Mouse (Mus musculus) left cerebral cortex, postnatal 25 days (tissue): Measurements from ENCODE around the gene Cgnl1. TPM values are rescaled to one million over a fixed set of nuclear protein-coding genes. Genes with fewer than 3 reads are reported as not detected.

Experiments
- DNase-seq, 2 experiments: peaks; one replicate each; pipeline ENCODE4 v3.0.0; 2022; ENCODE audit warnings: low spot score in 2 of 2, mixed read lengths in 1 of 2
- intact Hi-C: fragments of 180-260 bp; cut with DNase I; formaldehyde crosslinking; loops from one replicate; pipeline ENCODE4 v1.15.1; 2025
- total RNA-seq, 2 experiments: library from RNA; stranded (reverse); gene quantifications; 2 replicates each; pipeline ENCODE4 v1.2.3; 2021

Cgnl1 gene
- total RNA-seq, 2 experiments from 2014 or later, result 10.1 to 10.6 TPM

DNA sequence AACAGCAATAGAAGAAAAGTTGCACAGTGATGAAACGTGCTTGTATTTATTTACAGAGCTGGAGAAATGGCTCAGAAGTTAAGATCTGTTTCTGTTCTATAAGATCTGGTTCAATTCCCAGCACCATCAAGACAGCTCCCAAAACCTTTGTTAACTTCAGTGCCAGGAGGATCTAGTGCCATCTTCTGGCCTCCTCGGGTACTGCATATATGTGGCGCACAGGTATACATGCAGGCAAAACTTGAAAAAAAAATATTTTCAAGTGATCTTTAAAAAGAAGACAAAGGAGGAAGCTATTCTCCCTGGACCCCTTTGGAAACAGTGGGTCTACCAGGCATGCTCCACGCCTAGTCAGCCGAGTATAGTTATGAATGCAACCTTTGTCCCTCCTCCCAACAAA, 936 bp upstream of the Cgnl1 start:
- intact Hi-C loops, result loop anchor here (10.0 kb wide), 1 partner anchor 128 kb away; no protein-coding TSS in a partner anchor
- DNase-seq, result no peak

- DNase-seq, result no peak
These were observed 918 bp downstream of the Cgnl1 start for GRCm38 (mm10) chr9:71770484-71770883.

GRCm38 (mm10) chr9:71769701-71770100, 1.7 kb downstream of the Cgnl1 start:
- DNase-seq, result no peak
- intact Hi-C loops, result loop anchor here (10.0 kb wide), 1 partner anchor 125 kb away; no protein-coding TSS in a partner anchor

More at GRCm38 (mm10) chr9:71770484-71770883, 918 bp downstream of the Cgnl1 start:
- intact Hi-C loops, result loop anchor here (10.0 kb wide), 1 partner anchor 126 kb away; no protein-coding TSS in a partner anchor

DNA sequence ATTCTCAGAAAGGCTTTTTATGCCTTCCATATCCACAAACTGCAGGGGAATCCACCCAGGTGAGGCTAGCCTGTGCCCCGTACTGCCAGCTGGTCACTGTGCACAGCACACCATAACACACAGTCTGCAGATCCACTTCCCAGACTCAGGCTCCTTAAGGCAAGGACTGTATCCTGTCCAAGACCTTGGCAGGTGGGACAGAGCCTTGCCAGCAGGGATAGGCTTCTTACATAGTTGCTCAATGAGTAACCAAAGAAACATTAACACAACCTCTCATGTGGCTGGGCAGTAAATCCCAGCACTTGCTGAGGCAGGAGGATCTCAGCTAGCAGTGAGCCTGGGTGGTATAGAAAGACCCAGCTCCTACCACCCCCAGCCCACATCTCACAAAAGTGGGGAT, 3.3 kb downstream of the Cgnl1 start:
- intact Hi-C loops, result no loop called here
- no peak for DNase-seq

GRCm38 (mm10) chr9:71766902-71767301, 4.5 kb downstream of the Cgnl1 start:
- no peak for DNase-seq
- intact Hi-C loops, result no loop called here

GRCm38 (mm10) chr9:71766306-71766705, 5.1 kb downstream of the Cgnl1 start:
- intact Hi-C loops, result no loop called here
- DNase-seq, result no peak

DNA sequence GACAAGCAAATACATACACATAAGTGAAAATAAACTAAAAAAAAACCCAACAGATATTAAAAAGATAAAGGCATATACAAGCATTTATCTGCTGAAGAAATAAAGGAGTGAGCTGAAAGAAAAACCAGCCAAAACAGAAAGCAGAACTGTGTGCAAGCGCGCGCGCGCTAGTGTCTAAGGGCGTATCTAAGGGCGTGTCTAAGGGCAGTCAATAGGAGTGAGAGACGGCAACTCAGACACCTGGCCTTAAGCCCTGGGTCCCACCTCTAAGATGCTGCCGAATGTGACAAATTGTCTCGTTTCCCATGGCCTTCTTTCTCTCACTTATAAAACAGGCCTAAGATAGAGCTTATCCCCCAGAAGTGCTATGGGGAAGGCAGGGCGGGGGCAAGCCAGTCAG, 6.9 kb downstream of the Cgnl1 start:
- intact Hi-C loops, result no loop called here
- DNase-seq, result no peak

- no peak for DNase-seq
- intact Hi-C loops, result no loop called here
These were observed 8.1 kb downstream of the Cgnl1 start for GRCm38 (mm10) chr9:71763273-71763672.

DNA sequence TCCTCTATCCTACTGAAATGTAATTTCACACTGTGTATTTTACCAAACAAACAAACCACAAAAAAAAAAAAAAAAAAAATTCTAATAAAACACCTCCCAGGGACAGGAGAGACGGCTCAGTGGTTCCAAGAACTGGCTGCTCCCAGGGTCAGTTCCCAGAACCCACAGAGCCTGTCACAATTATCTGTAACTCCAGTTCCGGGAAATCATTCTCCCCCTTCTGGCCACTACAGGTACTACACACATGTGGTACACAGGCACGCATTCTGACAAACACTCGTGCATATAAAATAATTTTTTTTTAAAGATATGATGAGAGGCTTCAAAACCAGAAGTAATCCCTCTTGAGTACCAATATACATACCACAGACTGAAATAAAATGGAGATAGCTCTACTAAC, 9.7 kb downstream of the Cgnl1 start:
- intact Hi-C loops, result no loop called here

DNA sequence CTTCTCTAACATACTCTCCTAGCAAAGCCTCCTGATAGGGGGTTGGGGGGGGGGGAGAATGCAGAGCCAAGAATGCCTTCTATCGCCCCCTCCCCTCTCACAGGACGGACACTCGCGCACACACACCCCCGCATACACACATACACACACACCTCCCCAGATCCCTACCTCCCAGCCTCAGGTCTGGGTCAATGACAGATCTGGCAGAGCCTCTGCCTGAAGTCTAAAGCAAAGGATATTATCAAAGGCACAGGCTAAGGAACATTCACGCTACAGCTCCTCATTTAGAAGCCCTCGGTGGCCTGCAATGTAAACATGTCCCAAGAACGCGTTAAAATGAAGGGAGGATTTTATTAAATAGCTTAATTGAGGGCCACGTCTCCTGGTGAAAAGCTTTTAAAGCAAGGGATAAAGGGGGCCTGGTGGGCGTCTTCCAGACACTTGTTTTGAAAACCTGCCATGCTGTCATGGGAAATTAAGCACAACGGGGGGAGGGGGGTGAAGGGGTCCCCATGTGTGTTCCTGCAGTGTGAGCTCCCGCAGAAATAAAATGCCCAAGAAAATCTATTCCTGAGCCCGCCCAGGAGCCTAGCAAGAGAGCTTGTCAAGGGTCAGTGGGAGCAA, 10.8 kb downstream of the Cgnl1 start:
- intact Hi-C loops, result no loop called here
- DNase-seq, result no peak

More for the DNA sequence above, 9.7 kb downstream of the Cgnl1 start:
- DNase-seq, result no peak

GRCm38 (mm10) chr9:71759893-71760292, 11.5 kb downstream of the Cgnl1 start:
- intact Hi-C loops, result no loop called here
- no peak for DNase-seq

DNA sequence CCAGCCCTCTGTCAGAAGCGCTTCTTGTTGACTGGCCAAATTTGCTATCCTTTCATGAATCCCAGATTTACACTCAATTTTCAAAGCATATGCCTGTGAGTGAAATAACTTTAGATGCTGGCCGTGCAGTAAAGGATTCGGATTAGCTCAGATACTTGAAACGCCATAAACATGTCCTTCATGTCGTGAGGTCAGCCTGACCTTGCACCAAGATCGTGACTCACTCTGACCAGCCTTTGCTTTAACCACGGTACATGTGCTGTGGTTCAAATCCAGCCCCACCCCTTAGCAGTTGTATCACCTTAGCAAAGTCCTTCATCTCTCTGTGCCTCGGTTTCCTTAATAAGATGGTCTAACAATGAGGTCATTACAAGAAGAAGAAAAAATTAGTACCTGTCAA, 14.0 kb downstream of the Cgnl1 start:
- no peak for DNase-seq
- intact Hi-C loops, result no loop called here

GRCm38 (mm10) chr9:71756916-71757315, 14.5 kb downstream of the Cgnl1 start:
- intact Hi-C loops, result no loop called here
- no peak for DNase-seq

DNA sequence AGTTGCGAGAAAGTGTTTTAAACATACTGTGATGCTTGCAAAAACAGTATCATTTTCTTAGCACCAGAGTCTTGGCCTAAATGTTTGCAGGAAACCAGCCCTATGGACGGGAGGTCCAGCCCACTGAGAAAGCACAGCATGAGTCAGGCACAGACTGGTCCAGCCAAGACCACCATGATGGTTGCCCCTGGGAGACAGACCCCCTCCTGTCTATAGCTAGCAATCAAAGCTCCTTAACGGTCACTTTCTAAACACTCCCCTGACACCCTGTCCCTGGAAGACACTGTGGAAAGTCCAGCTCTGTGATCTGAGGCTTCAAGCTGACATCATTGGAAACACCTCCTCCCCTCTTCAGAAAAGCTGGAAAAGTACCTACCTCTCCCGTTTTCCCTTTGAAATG, 17.4 kb downstream of the Cgnl1 start:
- intact Hi-C loops, result no loop called here
- DNase-seq, result no peak

DNA sequence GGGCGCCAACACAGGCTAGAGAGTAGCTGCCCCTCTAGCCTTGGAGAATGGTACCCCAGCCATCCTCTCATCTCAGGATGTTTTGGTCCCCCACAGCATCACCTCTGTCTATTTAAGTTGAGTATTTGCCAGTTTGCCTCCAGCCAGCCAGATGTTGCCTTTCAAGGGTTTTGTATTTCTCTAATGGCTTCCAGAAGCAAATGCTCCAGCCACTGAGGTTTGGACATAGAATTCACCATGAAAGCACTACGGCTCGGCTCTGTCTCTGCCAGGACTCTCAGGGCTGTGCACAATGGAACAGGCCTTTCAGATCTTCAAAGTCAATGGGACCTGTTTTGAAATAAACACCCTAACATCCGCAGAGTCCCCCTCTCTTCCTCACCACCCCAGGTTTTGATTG, 17.9 kb downstream of the Cgnl1 start:
- DNase-seq, result no peak
- intact Hi-C loops, result no loop called here

GRCm38 (mm10) chr9:71753117-71753516, 18.3 kb downstream of the Cgnl1 start:
- no peak for DNase-seq
- intact Hi-C loops, result no loop called here

DNA sequence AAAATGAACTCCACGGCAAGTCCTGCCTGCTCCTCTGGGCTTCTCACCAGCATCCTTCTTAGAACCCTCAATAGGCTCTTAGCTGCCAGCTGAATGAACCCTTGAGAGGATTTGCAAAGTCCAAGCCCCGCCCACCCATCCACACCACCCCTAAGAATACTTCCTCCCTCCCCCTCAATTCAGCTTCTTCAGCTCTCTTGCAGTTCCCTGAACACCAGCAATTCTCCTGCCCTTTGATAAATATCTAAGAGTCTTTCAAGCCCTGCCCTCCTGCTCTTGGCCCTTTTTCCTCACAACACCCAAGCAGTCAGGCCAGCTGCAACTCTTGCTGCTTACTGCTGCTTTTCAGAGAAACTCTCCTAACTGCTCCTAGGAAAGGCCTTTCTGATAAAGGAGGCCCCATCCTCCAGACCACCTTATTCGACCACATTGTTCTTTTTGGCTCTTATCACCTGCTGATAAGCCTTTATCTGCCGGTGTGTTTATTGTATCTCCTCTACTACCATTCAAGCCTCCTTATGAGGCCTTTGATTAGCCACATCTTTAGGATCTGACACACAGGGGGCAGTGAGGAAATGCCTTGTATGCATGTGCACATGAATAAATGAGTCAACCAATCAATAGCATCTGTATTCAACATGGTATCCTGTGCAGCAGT, 21.3 kb downstream of the Cgnl1 start:
- DNase-seq, result peak in 1 of 2 experiments; percentile 6
- intact Hi-C loops, result no loop called here

GRCm38 (mm10) chr9:71746405-71746804, 25.0 kb downstream of the Cgnl1 start:
- peak in 1 of 2 experiments; percentile 5 for DNase-seq
- intact Hi-C loops, result no loop called here

GRCm38 (mm10) chr9:71738081-71738930, 33.1 kb downstream of the Cgnl1 start:
- intact Hi-C loops, result no loop called here
- no peak for DNase-seq

- no peak for DNase-seq
- intact Hi-C loops, result no loop called here
These were observed 34.0 kb downstream of the Cgnl1 start for GRCm38 (mm10) chr9:71737257-71738023.
